Mouse (Mus musculus): ENCODE data around the gene Ift122. TPM values are rescaled to one million over a fixed set of nuclear protein-coding genes. Genes with fewer than 3 reads are reported as not detected.
"Not testable (repeated sequence)": the region's sequence is repeated elsewhere in the genome, so short reads cannot be mapped to it uniquely, and the experiment has no call there.

Ift122 gene
- polyA plus RNA-seq, 1 experiment = 19.1 TPM

GRCm38 (mm10) chr6:115860027-115860556 is 6.8 kb downstream of the Ift122 start:
- H3K4me3 ChIP-seq (ENCODE audit: insufficient read depth, low read length) = no peak overlapping the region
- TF ChIP-seq POLR2A (IDR thresholded peaks at IDR 0.05; ENCODE audit: low read depth, low read length) (no peak), CTCF (IDR thresholded peaks at IDR 0.05; ENCODE audit: borderline replicate concordance, insufficient read depth, low read length) (no peak)
- no peaks in the 10 kb centered on the region for H3K4me1 ChIP-seq (ENCODE audit: control insufficient read depth, insufficient read depth, low read length)
- H3K27ac ChIP-seq (ENCODE audit: insufficient read depth, low read length) = no peak overlapping the region

GRCm38 (mm10) chr6:115863340-115863841 is 10.1 kb downstream of the Ift122 start:
- H3K4me1 ChIP-seq (ENCODE audit: control insufficient read depth, insufficient read depth, low read length) = no peaks in the 10 kb centered on the region
- H3K27ac ChIP-seq (ENCODE audit: insufficient read depth, low read length) = no peak overlapping the region
- TF ChIP-seq POLR2A (IDR thresholded peaks at IDR 0.05; ENCODE audit: low read depth, low read length) = no peak
- no peak overlapping the region for H3K4me3 ChIP-seq (ENCODE audit: insufficient read depth, low read length)

- Histone ChIP-seq H3K27ac (ENCODE audit: insufficient read depth, low read length) (no peak overlapping the region), H3K4me3 (ENCODE audit: insufficient read depth, low read length) (no peak overlapping the region), H3K4me1 (ENCODE audit: control insufficient read depth, insufficient read depth, low read length) (no peaks in the 10 kb centered on the region)
- TF ChIP-seq POLR2A (IDR thresholded peaks at IDR 0.05; ENCODE audit: low read depth, low read length) (no peak), CTCF (IDR thresholded peaks at IDR 0.05; ENCODE audit: borderline replicate concordance, insufficient read depth, low read length) (no peak)
Measured at GRCm38 (mm10) chr6:115865246-115865645, 12.0 kb downstream of the Ift122 start.

- H3K4me3 ChIP-seq (ENCODE audit: insufficient read depth, low read length); H3K4me1 ChIP-seq (ENCODE audit: control insufficient read depth, insufficient read depth, low read length); H3K27ac ChIP-seq (ENCODE audit: insufficient read depth, low read length): not testable (repeated sequence)
Measured at GRCm38 (mm10) chr6:115867157-115867556, 13.9 kb downstream of the Ift122 start.

DNA sequence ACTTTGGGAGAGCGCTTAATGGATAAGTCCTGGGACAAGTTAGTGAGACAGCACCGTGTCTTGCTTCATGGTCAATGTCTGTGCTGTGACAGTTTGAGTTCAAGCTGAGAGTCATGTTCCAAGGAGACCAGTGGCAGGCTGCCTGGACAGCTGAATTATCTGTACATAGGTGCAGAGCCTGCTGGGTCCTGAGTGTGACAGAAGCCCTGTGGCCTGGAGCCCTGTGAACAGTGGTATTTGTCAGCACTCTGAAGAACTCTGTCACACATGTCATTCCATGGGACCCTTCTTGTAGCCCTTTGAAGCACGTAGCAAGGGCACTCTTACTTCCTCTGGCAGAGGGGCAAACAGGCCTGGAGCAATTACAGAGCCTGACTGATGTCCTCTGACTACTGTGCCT is 18.0 kb downstream of the Ift122 start:
- H3K4me3 ChIP-seq (ENCODE audit: insufficient read depth, low read length); H3K27ac ChIP-seq (ENCODE audit: insufficient read depth, low read length); H3K4me1 ChIP-seq (ENCODE audit: control insufficient read depth, insufficient read depth, low read length): not testable (repeated sequence)

DNA sequence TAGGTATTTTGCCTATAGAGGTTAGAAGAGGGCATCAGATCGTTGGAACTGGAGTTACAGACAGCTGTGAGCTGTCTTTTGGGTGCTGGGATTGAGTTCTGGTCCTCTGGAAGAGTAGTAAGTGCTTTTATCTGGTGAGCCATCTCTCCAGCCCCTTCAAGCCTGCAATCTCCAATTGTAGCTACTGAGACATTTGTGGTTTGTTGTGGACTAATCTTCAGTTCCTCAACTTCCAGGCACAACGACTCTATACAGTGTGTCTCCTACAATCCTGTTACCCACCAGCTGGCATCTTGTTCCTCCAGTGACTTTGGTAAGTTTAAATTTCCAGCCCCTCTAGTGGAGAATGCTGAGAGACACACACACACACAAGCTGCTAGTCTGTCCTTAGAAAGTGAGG is 24.0 kb downstream of the Ift122 start:
- H3K4me3 ChIP-seq (ENCODE audit: insufficient read depth, low read length) = no peak overlapping the region
- H3K27ac ChIP-seq (ENCODE audit: insufficient read depth, low read length) = no peak overlapping the region
- no peaks in the 10 kb centered on the region for H3K4me1 ChIP-seq (ENCODE audit: control insufficient read depth, insufficient read depth, low read length)
- TF ChIP-seq POLR2A (IDR thresholded peaks at IDR 0.05; ENCODE audit: low read depth, low read length) (no peak), CTCF (IDR thresholded peaks at IDR 0.05; ENCODE audit: borderline replicate concordance, insufficient read depth, low read length) (no peak)

DNA sequence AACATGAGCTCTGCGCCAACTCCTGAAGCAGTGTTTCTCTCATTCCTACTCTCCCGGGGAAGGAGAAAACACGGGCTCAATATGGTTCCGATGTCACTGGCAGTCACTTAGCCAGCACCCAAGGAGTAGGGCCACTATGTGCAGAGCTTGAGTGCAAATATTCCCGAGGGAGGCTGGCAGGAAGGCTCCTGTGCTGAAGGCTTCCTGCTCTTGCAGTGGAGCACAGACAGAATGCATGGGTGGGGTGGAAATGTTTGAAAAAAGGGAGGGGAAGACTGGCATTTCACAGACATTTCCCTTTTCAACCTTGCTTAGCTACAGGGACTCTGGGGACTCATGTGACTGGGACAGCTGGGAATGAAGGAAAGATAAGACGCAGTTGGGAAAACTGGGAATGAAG is 25.4 kb downstream of the Ift122 start:
- H3K4me3 ChIP-seq (ENCODE audit: insufficient read depth, low read length) = no peak overlapping the region
- TF ChIP-seq CTCF (IDR thresholded peaks at IDR 0.05; ENCODE audit: borderline replicate concordance, insufficient read depth, low read length) (no peak), POLR2A (IDR thresholded peaks at IDR 0.05; ENCODE audit: low read depth, low read length) (no peak)
- no peaks in the 10 kb centered on the region for H3K4me1 ChIP-seq (ENCODE audit: control insufficient read depth, insufficient read depth, low read length)
- no peak overlapping the region for H3K27ac ChIP-seq (ENCODE audit: insufficient read depth, low read length)

- no peak overlapping the region for H3K27ac ChIP-seq (ENCODE audit: insufficient read depth, low read length)
- TF ChIP-seq CTCF (IDR thresholded peaks at IDR 0.05; ENCODE audit: borderline replicate concordance, insufficient read depth, low read length) = no peak
- no peak for TF ChIP-seq POLR2A (IDR thresholded peaks at IDR 0.05; ENCODE audit: low read depth, low read length)
- H3K4me3 ChIP-seq (ENCODE audit: insufficient read depth, low read length) = no peak overlapping the region
- no peaks in the 10 kb centered on the region for H3K4me1 ChIP-seq (ENCODE audit: control insufficient read depth, insufficient read depth, low read length)
Measured at GRCm38 (mm10) chr6:115879736-115880135, 26.5 kb downstream of the Ift122 start.

DNA sequence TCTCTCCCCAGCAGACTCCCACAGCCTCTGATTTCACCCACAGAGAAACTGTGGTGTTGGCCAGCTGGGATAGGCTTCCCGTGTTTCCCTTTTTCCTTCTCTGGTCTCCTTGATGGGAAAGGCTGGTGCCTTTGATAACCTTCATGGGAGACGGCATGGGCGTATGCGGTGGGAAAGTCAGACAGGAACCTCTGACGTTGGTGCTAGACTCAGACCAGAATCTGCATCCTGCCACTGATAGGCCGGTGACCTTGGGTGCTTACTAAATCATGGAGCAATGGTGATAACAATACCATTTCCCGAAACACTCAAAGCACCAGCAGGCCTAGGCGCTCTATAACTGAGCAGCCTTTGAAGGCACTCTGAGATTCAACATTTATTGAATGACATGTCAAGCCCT is 27.5 kb downstream of the Ift122 start:
- no peak overlapping the region for H3K27ac ChIP-seq (ENCODE audit: insufficient read depth, low read length)
- H3K4me1 ChIP-seq (ENCODE audit: control insufficient read depth, insufficient read depth, low read length) = no peaks in the 10 kb centered on the region
- no peak overlapping the region for H3K4me3 ChIP-seq (ENCODE audit: insufficient read depth, low read length)
- no peak for TF ChIP-seq POLR2A (IDR thresholded peaks at IDR 0.05; ENCODE audit: low read depth, low read length)
- no peak for TF ChIP-seq CTCF (IDR thresholded peaks at IDR 0.05; ENCODE audit: borderline replicate concordance, insufficient read depth, low read length)

- peaks cover 3% of the 10 kb centered on the region; the same call in 1 of the 2 replicates for H3K4me1 ChIP-seq (ENCODE audit: control insufficient read depth, insufficient read depth, low read length)
- no peak overlapping the region for H3K27ac ChIP-seq (ENCODE audit: insufficient read depth, low read length)
- no peak overlapping the region for H3K4me3 ChIP-seq (ENCODE audit: insufficient read depth, low read length)
- TF ChIP-seq CTCF (IDR thresholded peaks at IDR 0.05; ENCODE audit: borderline replicate concordance, insufficient read depth, low read length) (no peak), POLR2A (IDR thresholded peaks at IDR 0.05; ENCODE audit: low read depth, low read length) (no peak)
Measured at GRCm38 (mm10) chr6:115884018-115884417, 30.7 kb downstream of the Ift122 start.

- Histone ChIP-seq H3K4me1 (ENCODE audit: control insufficient read depth, insufficient read depth, low read length) (peaks cover 9% of the 10 kb centered on the region), H3K4me3 (ENCODE audit: insufficient read depth, low read length) (no peak overlapping the region), H3K27ac (ENCODE audit: insufficient read depth, low read length) (no peak overlapping the region)
- TF ChIP-seq POLR2A (IDR thresholded peaks at IDR 0.05; ENCODE audit: low read depth, low read length) = no peak
- TF ChIP-seq CTCF (IDR thresholded peaks at IDR 0.05; ENCODE audit: borderline replicate concordance, insufficient read depth, low read length) = no peak
Measured at GRCm38 (mm10) chr6:115886894-115887293, 33.6 kb downstream of the Ift122 start.

All from embryonic fibroblast, embryonic 13.5 days (primary cell).